Mouse (Mus musculus): ENCODE results near the gene Gm43517. TPM values are rescaled to one million over a fixed set of nuclear protein-coding genes. Genes with fewer than 3 reads are reported as not detected.

Gene Gm43517
- polyA plus RNA-seq, 1 experiment from 2014 or later = not detected

DNA sequence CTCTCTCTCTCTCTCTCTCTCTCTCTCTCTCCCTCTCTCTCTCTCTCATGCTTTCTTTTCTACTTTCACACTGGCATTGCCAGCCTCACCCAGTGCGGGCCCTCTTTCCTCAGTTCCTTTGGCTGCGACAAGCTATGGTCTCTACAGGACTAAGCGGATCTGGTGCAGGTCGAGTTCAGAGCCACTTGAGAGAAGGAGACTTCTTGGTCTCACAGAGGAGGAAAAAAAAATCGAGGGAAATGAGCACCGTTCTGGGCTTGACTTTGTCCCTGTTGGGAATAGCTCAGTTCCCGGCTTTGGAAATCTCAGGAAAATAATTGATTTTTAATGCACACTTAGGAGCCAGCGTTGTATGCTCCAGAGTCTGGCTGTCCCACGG lies 5.9 kb downstream of the Gm43517 start:
- no peak overlapping the region for H3K27ac ChIP-seq
- H3K4me3 ChIP-seq = peak overlapping the region; percentile 36
- DNase-seq (ENCODE audit: low spot score) = no peak
- H3K9me3 ChIP-seq (replicated peaks) = no peaks in the 10 kb centered on the region
- WGBS = under 1% methylated on average over 9 of the region's 9 CpGs
- H3K27me3 ChIP-seq (ENCODE audit: low read depth, poor library complexity, severe bottlenecking) = peaks cover 96% of the 10 kb centered on the region
- peaks cover 4% of the 10 kb centered on the region; the same call in 1 of the 2 replicates for H3K4me1 ChIP-seq
- no peaks in the 10 kb centered on the region for H3K36me3 ChIP-seq

GRCm38 (mm10) chr12:49391305-49392040 lies 6.5 kb downstream of the Gm43517 start:
- Histone ChIP-seq H3K27ac (no peak overlapping the region), H3K27me3 (ENCODE audit: low read depth, poor library complexity, severe bottlenecking) (peaks cover 96% of the 10 kb centered on the region), H3K36me3 (no peaks in the 10 kb centered on the region), H3K9me3 (replicated peaks) (no peaks in the 10 kb centered on the region), H3K4me3 (peak overlapping the region; percentile 36), H3K4me1 (peaks cover 4% of the 10 kb centered on the region; the same call in 1 of the 2 replicates)
- DNase-seq (ENCODE audit: low spot score) = peak; percentile 86
- WGBS = under 1% methylated on average over 42 of the region's 42 CpGs

- H3K4me1 ChIP-seq = peaks cover 4% of the 10 kb centered on the region; the same call in 1 of the 2 replicates
- no peak for DNase-seq (ENCODE audit: low spot score)
- no peaks in the 10 kb centered on the region for H3K9me3 ChIP-seq (replicated peaks)
- peak overlapping the region; percentile 36; the same call in 1 of the 2 replicates for H3K4me3 ChIP-seq
- no peaks in the 10 kb centered on the region for H3K36me3 ChIP-seq
- H3K27ac ChIP-seq = no peak overlapping the region
- peaks cover 97% of the 10 kb centered on the region for H3K27me3 ChIP-seq (ENCODE audit: low read depth, poor library complexity, severe bottlenecking)
- WGBS = 4% methylated on average over 10 of the region's 10 CpGs
These were observed 7.0 kb downstream of the Gm43517 start for GRCm38 (mm10) chr12:49392041-49392390.

- Histone ChIP-seq H3K9me3 (replicated peaks) (no peaks in the 10 kb centered on the region), H3K4me1 (peaks cover 4% of the 10 kb centered on the region; the same call in 1 of the 2 replicates), H3K27me3 (ENCODE audit: low read depth, poor library complexity, severe bottlenecking) (peaks cover 99% of the 10 kb centered on the region), H3K4me3 (no peak overlapping the region), H3K27ac (no peak overlapping the region), H3K36me3 (no peaks in the 10 kb centered on the region)
- DNase-seq (ENCODE audit: low spot score) = no peak
- WGBS = 4% methylated on average over 5 of the region's 5 CpGs
These were observed 7.9 kb downstream of the Gm43517 start for GRCm38 (mm10) chr12:49392876-49393275.

DNA sequence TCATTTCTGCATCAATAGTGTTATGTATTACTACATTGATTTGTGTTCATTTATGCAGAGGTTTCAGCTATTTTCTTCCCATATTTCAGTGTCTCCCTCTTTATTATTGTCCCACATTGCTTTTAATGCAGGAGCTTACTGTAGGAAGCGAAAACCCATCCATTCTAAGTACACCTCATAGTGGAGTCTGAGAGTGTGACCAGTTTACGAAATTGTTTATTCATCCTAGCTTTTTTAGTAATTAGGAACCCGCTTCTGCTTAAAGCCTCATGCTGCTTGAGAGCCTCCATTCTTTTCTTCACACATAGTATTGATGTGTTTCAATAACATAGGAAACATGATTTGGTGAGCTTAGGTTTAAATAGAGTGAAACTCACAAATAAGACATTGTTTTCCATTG lies 8.7 kb downstream of the Gm43517 start:
- H3K4me3 ChIP-seq = no peak overlapping the region
- 12% methylated on average over 3 of the region's 3 CpGs for WGBS
- no peaks in the 10 kb centered on the region for H3K36me3 ChIP-seq
- H3K9me3 ChIP-seq (replicated peaks) = no peaks in the 10 kb centered on the region
- H3K27ac ChIP-seq = no peak overlapping the region
- DNase-seq (ENCODE audit: low spot score) = no peak
- H3K27me3 ChIP-seq (ENCODE audit: low read depth, poor library complexity, severe bottlenecking) = peaks cover 98% of the 10 kb centered on the region
- peaks cover 4% of the 10 kb centered on the region; the same call in 1 of the 2 replicates for H3K4me1 ChIP-seq

GRCm38 (mm10) chr12:49394181-49394580 lies 9.2 kb downstream of the Gm43517 start:
- no peak for DNase-seq (ENCODE audit: low spot score)
- no peak overlapping the region for H3K4me3 ChIP-seq
- 11% methylated on average over 1 of the region's 1 CpGs for WGBS
- H3K9me3 ChIP-seq (replicated peaks) = no peaks in the 10 kb centered on the region
- no peak overlapping the region for H3K27ac ChIP-seq
- H3K36me3 ChIP-seq = no peaks in the 10 kb centered on the region
- peaks cover 99% of the 10 kb centered on the region for H3K27me3 ChIP-seq (ENCODE audit: low read depth, poor library complexity, severe bottlenecking)
- peaks cover 4% of the 10 kb centered on the region; the same call in 1 of the 2 replicates for H3K4me1 ChIP-seq

GRCm38 (mm10) chr12:49394836-49395235 lies 9.9 kb downstream of the Gm43517 start:
- Histone ChIP-seq H3K9me3 (replicated peaks) (no peaks in the 10 kb centered on the region), H3K27me3 (ENCODE audit: low read depth, poor library complexity, severe bottlenecking) (peaks cover 99% of the 10 kb centered on the region), H3K27ac (no peak overlapping the region), H3K4me1 (peaks cover 4% of the 10 kb centered on the region; the same call in 1 of the 2 replicates), H3K4me3 (no peak overlapping the region), H3K36me3 (no peaks in the 10 kb centered on the region)
- DNase-seq (ENCODE audit: low spot score) = no peak
- WGBS = under 1% methylated on average over 17 of the region's 17 CpGs

- Histone ChIP-seq H3K4me1 (peaks cover 6% of the 10 kb centered on the region), H3K27ac (no peak overlapping the region), H3K9me3 (replicated peaks) (no peaks in the 10 kb centered on the region), H3K27me3 (ENCODE audit: low read depth, poor library complexity, severe bottlenecking) (peaks cover 99% of the 10 kb centered on the region), H3K36me3 (no peaks in the 10 kb centered on the region), H3K4me3 (no peak overlapping the region)
- no peak for DNase-seq (ENCODE audit: low spot score)
- WGBS = 17% methylated on average over 2 of the region's 2 CpGs
These were observed 11.0 kb downstream of the Gm43517 start for GRCm38 (mm10) chr12:49395969-49396368.

DNA sequence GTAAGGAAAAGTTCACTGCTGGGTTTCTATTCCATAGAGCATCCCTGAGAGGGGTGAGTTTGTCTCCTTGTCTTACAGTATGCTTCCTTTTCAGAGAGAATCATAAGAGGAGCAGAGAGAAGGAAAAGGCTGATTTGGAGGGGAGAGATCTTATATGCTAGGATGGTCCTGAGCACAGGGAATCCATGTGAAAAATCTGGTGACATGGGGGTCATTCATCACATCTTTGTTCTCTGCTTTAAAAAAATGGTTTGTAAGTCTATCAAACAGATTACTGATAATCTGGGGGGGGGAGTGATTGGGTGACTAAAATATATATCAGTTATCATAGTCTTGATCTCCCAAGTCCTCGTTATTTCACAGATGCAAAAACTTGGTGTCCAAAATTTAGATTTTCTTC lies 11.8 kb downstream of the Gm43517 start:
- no peak for DNase-seq (ENCODE audit: low spot score)
- H3K27ac ChIP-seq = no peak overlapping the region
- H3K4me1 ChIP-seq = peaks cover 10% of the 10 kb centered on the region
- H3K27me3 ChIP-seq (ENCODE audit: low read depth, poor library complexity, severe bottlenecking) = peaks cover 99% of the 10 kb centered on the region
- H3K36me3 ChIP-seq = no peaks in the 10 kb centered on the region
- H3K9me3 ChIP-seq (replicated peaks) = no peaks in the 10 kb centered on the region
- 19% methylated on average over 1 of the region's 1 CpGs for WGBS
- no peak overlapping the region for H3K4me3 ChIP-seq

GRCm38 (mm10) chr12:49397443-49398162 lies 12.6 kb downstream of the Gm43517 start:
- Histone ChIP-seq H3K9me3 (replicated peaks) (no peaks in the 10 kb centered on the region), H3K27me3 (ENCODE audit: low read depth, poor library complexity, severe bottlenecking) (peaks cover 98% of the 10 kb centered on the region), H3K4me3 (no peak overlapping the region), H3K36me3 (no peaks in the 10 kb centered on the region), H3K27ac (no peak overlapping the region), H3K4me1 (peaks cover 10% of the 10 kb centered on the region)
- no peak for DNase-seq (ENCODE audit: low spot score)
- WGBS = 27% methylated on average over 4 of the region's 4 CpGs

GRCm38 (mm10) chr12:49398163-49398540 lies 13.2 kb downstream of the Gm43517 start:
- Histone ChIP-seq H3K4me3 (no peak overlapping the region), H3K27ac (no peak overlapping the region), H3K4me1 (peaks cover 10% of the 10 kb centered on the region), H3K36me3 (no peaks in the 10 kb centered on the region), H3K9me3 (replicated peaks) (no peaks in the 10 kb centered on the region), H3K27me3 (ENCODE audit: low read depth, poor library complexity, severe bottlenecking) (peaks cover 98% of the 10 kb centered on the region)
- no peak for DNase-seq (ENCODE audit: low spot score)

GRCm38 (mm10) chr12:49398636-49399035 lies 13.7 kb downstream of the Gm43517 start:
- peaks cover 98% of the 10 kb centered on the region for H3K27me3 ChIP-seq (ENCODE audit: low read depth, poor library complexity, severe bottlenecking)
- H3K36me3 ChIP-seq = no peaks in the 10 kb centered on the region
- no peak for DNase-seq (ENCODE audit: low spot score)
- peaks cover 10% of the 10 kb centered on the region for H3K4me1 ChIP-seq
- H3K4me3 ChIP-seq = no peak overlapping the region
- H3K9me3 ChIP-seq (replicated peaks) = no peaks in the 10 kb centered on the region
- no peak overlapping the region for H3K27ac ChIP-seq
- 18% methylated on average over 3 of the region's 3 CpGs for WGBS

- no peak overlapping the region for H3K4me3 ChIP-seq
- no peaks in the 10 kb centered on the region for H3K36me3 ChIP-seq
- H3K9me3 ChIP-seq (replicated peaks) = no peaks in the 10 kb centered on the region
- H3K4me1 ChIP-seq = peaks cover 10% of the 10 kb centered on the region
- no peak overlapping the region for H3K27ac ChIP-seq
- peaks cover 96% of the 10 kb centered on the region for H3K27me3 ChIP-seq (ENCODE audit: low read depth, poor library complexity, severe bottlenecking)
- 5% methylated on average over 1 of the region's 1 CpGs for WGBS
- no peak for DNase-seq (ENCODE audit: low spot score)
These were observed 14.6 kb downstream of the Gm43517 start for GRCm38 (mm10) chr12:49399611-49400010.

Data from limb, embryonic 10.5 days (tissue).